Mouse (Mus musculus) midbrain, embryonic 14.5 days (tissue): ENCODE measurements at regions not wholly inside any gene's neighbourhood (a gene's known extent, or its start where the extent isn't known, plus 50 kb on each side); places are given as distances from the start of the nearest gene placed in this dataset.

Source experiments
- ATAC-seq: fragments of 200-750 bp; cut with Nextera tagmentation; 2 replicates; pipeline ENCODE4 v1.8.0; 2017; ENCODE audit warnings: moderate number of reproducible peaks, moderate library complexity; ENCODE audit not compliant: low FRiP score, low TSS enrichment
- DNase-seq: peaks from one replicate; pipeline ENCODE4 v3.0.0-alpha.2; 2015
- H3K27ac ChIP-seq: fragments of 300-500 bp; sonication (generic); replicated peaks from 2 replicates; pipeline ENCODE4 v1.5.1; 2014; ENCODE audit warnings: mild to moderate bottlenecking, low read depth, low read length, moderate library complexity
- H3K27me3 ChIP-seq: fragments of 300-500 bp; sonication (generic); 2 replicates; pipeline ENCODE4 v1.6.1; 2014; ENCODE audit warnings: low read length, control low read depth, mixed read lengths; ENCODE audit not compliant: control insufficient read depth, insufficient read depth
- H3K36me3 ChIP-seq: fragments of 300-500 bp; sonication (generic); 2 replicates; pipeline ENCODE4 v1.6.1; 2014; ENCODE audit warnings: low read length, control low read depth; ENCODE audit not compliant: control insufficient read depth, insufficient read depth
- H3K4me1 ChIP-seq: fragments of 300-500 bp; sonication (generic); 2 replicates; pipeline ENCODE4 v1.6.1; 2014; ENCODE audit warnings: mild to moderate bottlenecking, antibody characterized with exemption, low read length, control low read depth; ENCODE audit not compliant: control insufficient read depth, insufficient read depth
- H3K4me2 ChIP-seq: fragments of 300-500 bp; sonication (generic); 2 replicates; pipeline ENCODE4 v1.6.1; 2014; ENCODE audit warnings: mild to moderate bottlenecking, low read length, moderate library complexity
- H3K4me3 ChIP-seq: fragments of 300-500 bp; sonication (generic); replicated peaks from 2 replicates; pipeline ENCODE4 v1.5.1; 2014; ENCODE audit warnings: low read depth, low read length
- H3K9ac ChIP-seq: fragments of 300-500 bp; sonication (generic); replicated peaks from 2 replicates; pipeline ENCODE4 v1.6.1; 2014; ENCODE audit warnings: mild to moderate bottlenecking, low read length, moderate library complexity
- H3K9me3 ChIP-seq: fragments of 300-500 bp; sonication (generic); 2 replicates; pipeline ENCODE4 v1.6.1; 2016; ENCODE audit warnings: low read length, control low read depth, mixed read lengths; ENCODE audit not compliant: control insufficient read depth
- WGBS: fragments of 180-500 bp; shearing (Covaris S2); extraction: QIAGEN DNeasy Blood & Tissue Kit; methylation state at CpG from one replicate; pipeline ENCODE4 v1.1.7; 2014; 5-methylcytosine and 5-hydroxymethylcytosine counted together

DNA sequence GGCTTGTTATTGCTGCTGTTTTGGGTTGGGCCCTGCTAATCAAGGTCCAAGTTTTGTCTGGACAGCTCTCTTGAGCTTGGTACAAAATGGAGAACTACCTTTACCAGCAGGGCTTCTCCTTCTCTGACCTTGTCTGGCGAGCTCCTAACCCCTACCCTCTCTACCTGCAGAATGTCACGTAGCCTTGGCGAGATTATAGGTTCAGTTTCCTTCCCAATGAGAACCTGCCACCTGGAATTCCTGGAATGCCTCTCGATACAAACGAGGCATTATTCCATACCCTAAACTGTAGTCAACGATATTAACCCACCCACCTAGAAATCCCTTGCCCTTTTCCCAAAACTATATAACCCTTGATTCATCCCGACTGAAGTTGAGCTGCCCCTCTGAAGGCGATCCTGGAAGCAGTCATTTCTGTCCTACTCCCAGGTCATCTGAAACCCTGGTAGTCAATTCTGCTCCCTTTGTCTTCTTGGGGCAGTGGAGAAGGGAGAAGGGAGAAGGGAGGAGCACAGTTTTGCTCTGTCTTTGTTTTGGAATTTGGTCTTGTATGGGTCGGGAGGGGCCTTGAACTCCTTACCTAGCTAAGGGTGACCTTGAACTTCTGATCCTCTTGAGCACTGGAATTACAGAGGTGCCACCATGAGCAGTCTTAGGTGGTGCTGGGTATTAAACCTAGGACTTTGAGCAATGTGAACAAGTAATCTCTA is 50.2 kb upstream of the Abhd2 start:
- Histone ChIP-seq H3K27me3 (no peaks in the 10 kb centered on the region), H3K4me3 (no peak overlapping the region), H3K36me3 (no peaks in the 10 kb centered on the region), H3K4me1 (no peaks in the 10 kb centered on the region), H3K9me3 (no peaks in the 10 kb centered on the region), H3K9ac (no peak overlapping the region), H3K27ac (no peak overlapping the region), H3K4me2 (no peak overlapping the region)
- WGBS = 89% methylated on average over 9 of the region's 9 CpGs
- ATAC-seq = no peak
- no peak for DNase-seq
